Mouse (Mus musculus) CD4-positive naive resting alpha-beta T cell, adult 57 days (primary cell): ENCODE data around the gene Snrpn. TPM values are rescaled to one million over a fixed set of nuclear protein-coding genes. Genes with fewer than 3 reads are reported as not detected.

Experiments used
- total RNA-seq: library from RNA; stranded (reverse); gene quantifications from one replicate; pipeline ENCODE4 v1.2.4, GENCODE M21; 2023

Gene Snrpn
- total RNA-seq: 1.3 TPM

DNA sequence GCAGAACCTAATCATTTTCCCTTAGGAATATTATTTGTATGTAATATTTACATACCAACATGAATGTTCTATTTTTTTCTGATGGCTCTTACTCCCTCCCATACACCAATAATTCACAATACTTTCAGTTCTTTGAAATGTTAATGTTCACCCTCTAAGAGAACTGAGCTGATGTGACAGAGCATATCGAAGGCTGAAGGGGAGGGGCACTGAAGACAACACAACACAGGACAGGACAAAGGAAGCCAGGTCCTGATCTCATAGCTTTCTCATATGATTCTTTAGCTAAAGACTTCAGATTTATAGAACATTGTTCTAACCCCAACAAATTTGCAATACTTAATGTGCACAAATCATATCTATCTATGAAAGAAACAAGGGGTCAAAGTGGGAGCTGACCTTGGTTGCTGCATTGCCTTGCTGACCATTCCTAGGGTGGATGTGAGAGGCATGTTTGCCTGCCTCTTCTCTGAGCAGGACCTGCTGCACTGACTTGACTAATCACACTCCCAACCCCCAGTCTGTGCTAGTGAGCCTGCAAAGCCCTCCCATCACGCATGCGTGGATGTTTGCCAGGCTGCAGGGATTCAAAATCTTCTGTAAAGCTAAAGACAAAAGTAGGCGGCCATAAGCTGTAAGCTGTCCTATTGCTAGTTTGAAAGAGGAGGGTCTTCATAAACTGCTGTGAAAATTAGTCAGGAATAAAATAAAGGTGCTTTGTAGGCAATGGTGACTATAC is at the start of gene Snrpn:
Snrpn (minus strand) TSS at position 478 of the 739 bp plus-strand sequence.

DNA sequence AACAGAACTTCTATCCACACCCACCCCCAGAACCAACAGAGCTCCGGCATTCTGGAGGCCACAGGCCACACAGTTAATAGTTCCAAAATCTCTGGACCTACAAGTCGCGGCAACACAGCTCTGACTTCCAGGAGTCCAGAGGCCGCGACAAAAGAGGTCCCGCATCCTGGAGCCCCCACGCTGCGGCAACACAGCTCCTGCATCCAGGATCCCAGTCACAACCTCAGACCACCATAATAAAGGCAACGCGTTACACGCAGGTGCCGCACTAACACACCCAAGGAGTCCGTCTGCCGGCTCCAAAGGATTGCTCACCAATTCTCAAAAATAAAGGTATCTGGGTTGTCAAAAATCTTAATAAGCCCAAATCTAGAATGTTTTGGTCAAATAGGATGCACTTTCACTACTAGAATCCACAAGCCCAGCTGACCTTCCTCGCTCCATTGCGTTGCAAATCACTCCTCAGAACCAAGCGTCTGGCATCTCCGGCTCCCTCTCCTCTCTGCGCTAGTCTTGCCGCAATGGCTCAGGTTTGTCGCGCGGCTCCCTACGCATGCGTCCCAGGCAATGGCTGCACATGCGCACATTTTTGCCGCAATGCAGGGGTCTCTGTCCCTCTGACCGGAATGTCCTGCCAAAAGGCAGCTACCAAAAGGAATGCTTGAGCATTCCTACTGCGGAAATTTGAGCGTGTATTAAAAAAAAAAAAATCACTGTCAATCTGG is 135.3 kb downstream of the Snrpn start, which contains the start of the genes Snurf and Gm38393:
Snurf (minus strand) TSS at position 444 of the 725 bp plus-strand sequence.
Gm38393 (minus strand) TSS at position 459 of the 725 bp plus-strand sequence.

Other genes with a start within 250 kb of the Snrpn start
- gene Snurf, start 135.2 kb downstream of the Snrpn start, total RNA-seq: 9.8 TPM
- 0.65 TPM for gene Gm38393, start 135.2 kb downstream of the Snrpn start, total RNA-seq